Mouse (Mus musculus): ENCODE data around the gene Fggy. TPM values are rescaled to one million over a fixed set of nuclear protein-coding genes. Genes with fewer than 3 reads are reported as not detected.

Fggy gene
- polyA plus RNA-seq, 1 experiment = 2.7 TPM

DNA sequence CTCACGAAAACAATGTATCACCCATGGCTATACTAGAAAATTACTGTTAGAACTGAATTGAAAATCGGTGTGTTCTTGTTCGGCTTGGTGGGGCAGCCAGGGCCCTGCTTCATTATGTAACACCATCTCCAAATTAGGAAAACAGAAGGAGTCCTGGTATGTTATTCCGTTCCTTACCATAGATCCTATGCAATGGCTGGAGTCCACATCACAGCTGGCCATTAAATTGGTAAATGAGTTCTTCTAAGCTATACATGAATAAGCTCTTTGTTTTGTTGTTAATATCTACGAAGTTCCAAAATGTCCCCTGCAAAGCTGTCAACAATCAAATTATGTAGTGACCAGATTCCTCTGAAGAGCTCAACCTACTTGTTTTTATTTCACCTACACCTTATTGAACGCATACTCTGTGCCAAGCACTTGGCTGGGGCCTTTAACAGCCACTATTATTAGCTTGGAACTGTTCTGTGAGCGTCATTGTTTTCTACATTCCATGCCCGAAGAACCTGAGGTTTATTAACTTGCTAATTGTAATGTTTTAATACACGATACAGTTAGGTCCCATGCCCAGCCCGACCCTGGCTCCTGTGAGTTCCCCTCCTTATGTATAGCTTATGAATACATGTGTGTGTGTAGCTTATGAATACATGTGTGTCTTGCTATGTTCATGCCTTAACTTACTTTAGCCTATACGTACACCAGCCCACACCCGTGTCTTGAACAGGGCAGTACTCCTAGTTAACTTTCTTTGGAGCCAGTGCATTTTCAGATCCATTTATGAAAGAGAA lies 190.3 kb downstream of the Fggy start:
- Histone ChIP-seq H3K27ac (ENCODE audit: insufficient read depth, low read length) (no peak overlapping the region), H3K36me3 (ENCODE audit: control insufficient read depth, insufficient read depth, low read length) (no peaks in the 10 kb centered on the region), H3K4me1 (ENCODE audit: control insufficient read depth, insufficient read depth, insufficient read length) (no peaks in the 10 kb centered on the region), H3K27me3 (ENCODE audit: control insufficient read depth, insufficient read depth, low read length) (no peaks in the 10 kb centered on the region), H3K4me3 (ENCODE audit: extremely low read depth, insufficient read depth, insufficient read length) (no peak overlapping the region)
- TF ChIP-seq CTCF (IDR thresholded peaks at IDR 0.05; ENCODE audit: extremely low read depth, insufficient read depth, insufficient read length, insufficient replicate concordance) (no peak), POLR2A (IDR thresholded peaks at IDR 0.05; ENCODE audit: low read depth, low read length) (no peak)
- DNase-seq (ENCODE audit: low read depth in 1 of 2, low spot score in 2 of 2) = no peak
- 90% methylated on average over 12 of the region's 12 CpGs for WGBS

DNA sequence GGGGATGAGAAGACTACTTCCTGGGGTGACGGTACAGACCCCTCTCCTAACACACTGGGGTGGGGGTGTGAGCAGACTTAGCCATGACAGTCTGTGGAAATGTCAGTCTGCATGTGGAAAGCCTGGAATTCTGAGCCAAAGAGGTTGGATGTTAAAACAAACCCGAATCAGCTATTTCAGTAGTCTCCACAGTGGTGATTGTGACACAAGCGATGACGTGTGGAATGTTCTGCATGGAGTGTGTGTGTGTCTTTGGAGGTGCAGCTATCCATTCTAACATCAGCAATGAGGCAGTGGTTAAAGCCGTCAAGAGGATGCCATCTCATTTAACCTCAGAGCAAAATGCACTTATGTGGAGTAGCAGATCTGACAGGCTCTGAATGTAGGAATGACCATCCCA lies 192.9 kb downstream of the Fggy start:
- 94% methylated on average over 5 of the region's 5 CpGs for WGBS
- H3K4me1 ChIP-seq (ENCODE audit: control insufficient read depth, insufficient read depth, insufficient read length) = no peaks in the 10 kb centered on the region
- no peaks in the 10 kb centered on the region for H3K27me3 ChIP-seq (ENCODE audit: control insufficient read depth, insufficient read depth, low read length)
- no peaks in the 10 kb centered on the region for H3K36me3 ChIP-seq (ENCODE audit: control insufficient read depth, insufficient read depth, low read length)
- DNase-seq (ENCODE audit: low read depth in 1 of 2, low spot score in 2 of 2) = no peak
- H3K27ac ChIP-seq (ENCODE audit: insufficient read depth, low read length) = no peak overlapping the region
- TF ChIP-seq POLR2A (IDR thresholded peaks at IDR 0.05; ENCODE audit: low read depth, low read length) (no peak), CTCF (IDR thresholded peaks at IDR 0.05; ENCODE audit: extremely low read depth, insufficient read depth, insufficient read length, insufficient replicate concordance) (no peak)
- no peak overlapping the region for H3K4me3 ChIP-seq (ENCODE audit: extremely low read depth, insufficient read depth, insufficient read length)

DNA sequence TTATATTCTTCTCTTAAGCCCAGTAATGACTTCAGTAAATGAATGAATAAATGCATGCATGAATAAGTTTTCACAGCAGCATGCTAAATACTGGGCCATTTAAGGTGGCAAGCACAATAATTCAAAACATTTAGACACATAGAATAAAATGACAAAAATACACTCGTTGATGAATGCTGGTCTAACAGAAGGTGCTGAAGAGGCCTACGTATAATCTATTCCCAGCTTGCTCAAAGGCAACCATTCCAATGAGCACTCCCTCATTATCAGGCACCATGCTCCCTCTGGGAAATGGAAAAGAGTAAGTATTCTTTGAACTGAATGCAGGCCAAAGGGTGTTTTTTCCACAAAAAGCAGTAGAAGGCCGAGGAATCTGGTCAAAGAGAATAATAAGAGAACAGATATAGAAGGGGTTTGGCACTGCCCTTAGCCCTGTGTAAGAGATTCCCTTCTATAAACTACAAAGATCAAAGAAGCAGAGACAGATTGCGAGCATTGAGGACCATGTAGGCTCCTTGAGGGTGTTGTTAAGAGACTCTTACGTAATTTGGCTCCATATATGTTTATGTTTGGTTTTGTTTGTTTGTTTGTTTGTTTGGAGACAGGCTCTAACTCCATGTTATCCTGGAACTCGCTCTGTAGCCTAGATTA lies 195.4 kb downstream of the Fggy start:
- no peak overlapping the region for H3K4me3 ChIP-seq (ENCODE audit: extremely low read depth, insufficient read depth, insufficient read length)
- 92% methylated on average over 6 of the region's 6 CpGs for WGBS
- no peak overlapping the region for H3K27ac ChIP-seq (ENCODE audit: insufficient read depth, low read length)
- no peak for DNase-seq (ENCODE audit: low read depth in 1 of 2, low spot score in 2 of 2)
- H3K27me3 ChIP-seq (ENCODE audit: control insufficient read depth, insufficient read depth, low read length) = no peaks in the 10 kb centered on the region
- no peaks in the 10 kb centered on the region for H3K36me3 ChIP-seq (ENCODE audit: control insufficient read depth, insufficient read depth, low read length)
- no peaks in the 10 kb centered on the region for H3K4me1 ChIP-seq (ENCODE audit: control insufficient read depth, insufficient read depth, insufficient read length)
- TF ChIP-seq CTCF (IDR thresholded peaks at IDR 0.05; ENCODE audit: extremely low read depth, insufficient read depth, insufficient read length, insufficient replicate concordance) = no peak
- no peak for TF ChIP-seq POLR2A (IDR thresholded peaks at IDR 0.05; ENCODE audit: low read depth, low read length)

DNA sequence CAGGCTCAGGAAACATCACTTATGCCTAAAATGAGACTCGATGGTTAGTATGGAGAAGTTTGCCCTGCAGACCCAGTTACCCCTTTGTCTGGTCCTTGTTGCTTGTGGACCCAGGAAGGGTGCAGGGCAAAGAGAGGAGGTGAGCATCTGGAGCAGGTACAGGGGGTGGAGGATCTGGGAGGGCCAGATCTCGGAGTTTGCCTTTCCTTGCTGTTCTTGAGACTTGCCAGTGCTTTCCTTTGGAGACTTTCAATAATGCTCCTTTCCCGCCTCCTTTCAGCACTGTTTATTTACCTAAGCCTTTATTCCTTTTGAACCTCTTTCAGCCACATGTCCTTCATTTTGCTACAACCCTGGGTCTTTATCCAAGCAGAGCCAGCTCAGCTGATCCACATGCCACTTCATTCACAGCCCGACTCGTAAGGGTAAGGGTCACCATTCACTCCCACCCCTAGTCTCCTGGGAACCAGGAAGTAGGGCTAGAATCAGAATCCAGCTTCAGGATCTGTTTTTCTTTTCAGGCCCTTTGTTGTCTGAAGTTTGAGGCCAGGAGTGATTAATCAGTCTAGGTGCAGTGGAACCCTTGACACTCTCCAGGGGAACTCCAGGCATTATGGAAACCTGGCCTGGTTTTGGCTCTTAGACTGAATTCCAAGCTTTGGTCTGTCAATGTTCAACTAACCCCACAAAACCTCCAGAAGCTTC lies 201.9 kb downstream of the Fggy start:
- H3K4me3 ChIP-seq (ENCODE audit: extremely low read depth, insufficient read depth, insufficient read length) = no peak overlapping the region
- 83% methylated on average over 5 of the region's 5 CpGs for WGBS
- DNase-seq (ENCODE audit: low read depth in 1 of 2, low spot score in 2 of 2) = no peak
- H3K36me3 ChIP-seq (ENCODE audit: control insufficient read depth, insufficient read depth, low read length) = no peaks in the 10 kb centered on the region
- TF ChIP-seq POLR2A (IDR thresholded peaks at IDR 0.05; ENCODE audit: low read depth, low read length) (no peak), CTCF (IDR thresholded peaks at IDR 0.05; ENCODE audit: extremely low read depth, insufficient read depth, insufficient read length, insufficient replicate concordance) (no peak)
- H3K27me3 ChIP-seq (ENCODE audit: control insufficient read depth, insufficient read depth, low read length) = no peaks in the 10 kb centered on the region
- no peak overlapping the region for H3K27ac ChIP-seq (ENCODE audit: insufficient read depth, low read length)
- no peaks in the 10 kb centered on the region for H3K4me1 ChIP-seq (ENCODE audit: control insufficient read depth, insufficient read depth, insufficient read length)

DNA sequence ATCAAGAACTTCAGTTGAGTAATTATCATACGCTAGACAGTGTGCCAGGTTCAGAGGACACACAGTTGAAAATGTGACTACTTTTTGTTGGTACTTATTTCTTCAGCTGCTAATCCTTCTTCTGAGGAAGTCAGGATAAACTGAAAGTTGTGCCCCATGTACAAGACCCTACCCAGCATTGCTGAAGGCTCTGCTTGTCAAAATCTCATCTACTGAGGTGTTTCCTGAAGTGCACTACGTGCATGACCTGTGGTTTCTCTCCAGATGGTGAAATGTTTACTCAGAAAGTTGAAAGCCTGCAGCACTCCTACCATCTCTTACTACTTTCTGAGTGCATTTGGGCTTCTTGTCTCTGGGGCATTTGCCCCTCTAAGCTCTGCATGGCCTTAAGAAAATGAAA lies 208.1 kb downstream of the Fggy start:
- Histone ChIP-seq H3K36me3 (ENCODE audit: control insufficient read depth, insufficient read depth, low read length) (no peaks in the 10 kb centered on the region), H3K4me3 (ENCODE audit: extremely low read depth, insufficient read depth, insufficient read length) (no peak overlapping the region), H3K27me3 (ENCODE audit: control insufficient read depth, insufficient read depth, low read length) (no peaks in the 10 kb centered on the region), H3K4me1 (ENCODE audit: control insufficient read depth, insufficient read depth, insufficient read length) (no peaks in the 10 kb centered on the region), H3K27ac (ENCODE audit: insufficient read depth, low read length) (no peak overlapping the region)
- TF ChIP-seq CTCF (IDR thresholded peaks at IDR 0.05; ENCODE audit: extremely low read depth, insufficient read depth, insufficient read length, insufficient replicate concordance) (no peak), POLR2A (IDR thresholded peaks at IDR 0.05; ENCODE audit: low read depth, low read length) (no peak)
- DNase-seq (ENCODE audit: low read depth in 1 of 2, low spot score in 2 of 2) = no peak
- 50% methylated on average over 2 of the region's 2 CpGs for WGBS

DNA sequence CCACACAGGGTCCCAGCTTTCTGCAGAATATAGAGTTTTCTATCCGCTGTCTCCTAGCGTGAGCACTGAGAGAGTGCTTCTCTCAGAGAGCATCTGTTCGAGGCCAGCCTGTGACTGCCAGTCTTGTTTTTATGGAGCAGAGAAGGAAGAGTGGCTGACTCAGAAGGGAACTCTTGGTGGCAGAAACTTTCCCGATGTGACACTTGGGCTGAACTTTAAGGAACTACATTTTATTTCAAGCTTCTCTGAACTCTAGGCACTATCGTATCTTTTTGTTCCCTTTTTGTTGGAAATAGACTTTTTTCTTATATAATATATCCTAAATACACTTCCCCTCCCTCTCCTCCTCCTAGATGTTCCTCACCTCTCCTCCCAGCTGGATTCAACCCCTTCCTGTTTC lies 213.2 kb downstream of the Fggy start:
- 54% methylated on average over 5 of the region's 5 CpGs for WGBS
- TF ChIP-seq POLR2A (IDR thresholded peaks at IDR 0.05; ENCODE audit: low read depth, low read length) = no peak
- TF ChIP-seq CTCF (IDR thresholded peaks at IDR 0.05; ENCODE audit: extremely low read depth, insufficient read depth, insufficient read length, insufficient replicate concordance) = no peak
- Histone ChIP-seq H3K27me3 (ENCODE audit: control insufficient read depth, insufficient read depth, low read length) (no peaks in the 10 kb centered on the region), H3K36me3 (ENCODE audit: control insufficient read depth, insufficient read depth, low read length) (no peaks in the 10 kb centered on the region), H3K27ac (ENCODE audit: insufficient read depth, low read length) (no peak overlapping the region), H3K4me1 (ENCODE audit: control insufficient read depth, insufficient read depth, insufficient read length) (no peaks in the 10 kb centered on the region; the same call in 1 of the 2 replicates), H3K4me3 (ENCODE audit: extremely low read depth, insufficient read depth, insufficient read length) (no peak overlapping the region)
- DNase-seq (ENCODE audit: low read depth in 1 of 2, low spot score in 2 of 2) = no peak
